14 mouse cellular contexts compared by ENCODE assay signal in genomic region chr8:75135756-75136155, GRCm38 (mm10). TPM values are rescaled to one million over a fixed set of nuclear protein-coding genes. Genes with fewer than 3 reads are reported as not detected.
DNase-seq lines count a peak whose midpoint lies in the region; ATAC-seq and TF ChIP-seq lines count a peak whose summit lies in the region.
"Had no signal": no experiment of that assay in that cellular context is flagged by ENCODE, and none has a peak within 500 bp of the region (broad histone marks: within the 10 kb centered on the region; RNA-seq: fewer than 3 reads in every experiment).

No protein-coding gene starts in this region.

- H3K9ac ChIP-seq in heart, embryonic 13.5 days: peak overlapping the region; percentile 2; the same call in 1 of the 2 replicates
- no peak overlapping the region for H3K9ac ChIP-seq in lung, embryonic 15.5 days
- no peak overlapping the region for H3K9ac ChIP-seq in liver, embryonic 15.5 days

- TF ChIP-seq POLR2A in lung, adult 2 months (IDR thresholded peaks at IDR 0.05; ENCODE audit: borderline replicate concordance, extremely low read depth, low read depth, low read length): no peak

- H3K27ac ChIP-seq in heart, embryonic 13.5 days (replicated peaks): 0 out of 2 replicates have a peak overlapping the region, but pooled peaks have one; percentile 5
- H3K27ac ChIP-seq in heart, embryonic 10.5 days: no peak overlapping the region
- 0 out of 2 replicates have a peak overlapping the region, but pooled peaks have one; percentile 10 for H3K27ac ChIP-seq in lung, embryonic 15.5 days
- 0 out of 2 replicates have a peak overlapping the region, but pooled peaks have one; percentile 1 for H3K27ac ChIP-seq in liver, embryonic 15.5 days (replicated peaks)
- no peak overlapping the region for H3K27ac ChIP-seq in embryonic facial prominence, embryonic 10.5 days (replicated peaks)

- no peaks in the 10 kb centered on the region for H3K27me3 ChIP-seq in heart, embryonic 13.5 days (replicated peaks)
- H3K27me3 ChIP-seq in heart, embryonic 10.5 days (ENCODE audit: insufficient read depth, poor library complexity, severe bottlenecking): no peaks in the 10 kb centered on the region
- H3K27me3 ChIP-seq in lung, embryonic 15.5 days: no peaks in the 10 kb centered on the region
- no peaks in the 10 kb centered on the region; the same call in 1 of the 2 replicates for H3K27me3 ChIP-seq in liver, embryonic 15.5 days
- H3K27me3 ChIP-seq in embryonic facial prominence, embryonic 10.5 days (replicated peaks; ENCODE audit: low read depth, poor library complexity, severe bottlenecking): no peaks in the 10 kb centered on the region

- H3K9me3 ChIP-seq in heart, embryonic 13.5 days: no peaks in the 10 kb centered on the region
- H3K9me3 ChIP-seq in heart, embryonic 10.5 days: no peaks in the 10 kb centered on the region
- H3K9me3 ChIP-seq in lung, embryonic 15.5 days: no peaks in the 10 kb centered on the region
- no peaks in the 10 kb centered on the region for H3K9me3 ChIP-seq in liver, embryonic 15.5 days (replicated peaks)
- H3K9me3 ChIP-seq in embryonic facial prominence, embryonic 10.5 days: no peaks in the 10 kb centered on the region

- H3K36me3 ChIP-seq in heart, embryonic 13.5 days: peaks cover 6% of the 10 kb centered on the region; the same call in 1 of the 2 replicates
- H3K36me3 ChIP-seq in heart, embryonic 10.5 days: 0 out of 2 replicates have a peak, but pooled peaks cover 3% of the 10 kb centered on the region
- 0 out of 2 replicates have a peak, but pooled peaks cover 2% of the 10 kb centered on the region for H3K36me3 ChIP-seq in lung, embryonic 15.5 days
- peaks cover 14% of the 10 kb centered on the region for H3K36me3 ChIP-seq in liver, embryonic 15.5 days (replicated peaks)
- peaks cover 20% of the 10 kb centered on the region for H3K36me3 ChIP-seq in embryonic facial prominence, embryonic 10.5 days (replicated peaks)

- peaks cover 30% of the 10 kb centered on the region for H3K4me1 ChIP-seq in heart, embryonic 13.5 days
- peaks cover 20% of the 10 kb centered on the region for H3K4me1 ChIP-seq in heart, embryonic 10.5 days
- H3K4me1 ChIP-seq in lung, embryonic 15.5 days: peaks cover 20% of the 10 kb centered on the region
- H3K4me1 ChIP-seq in lung, adult 2 months (ENCODE audit: control insufficient read depth, insufficient read depth, low read length): no peaks in the 10 kb centered on the region
- H3K4me1 ChIP-seq in liver, embryonic 15.5 days (replicated peaks): peaks cover 27% of the 10 kb centered on the region
- H3K4me1 ChIP-seq in embryonic facial prominence, embryonic 10.5 days: no peaks in the 10 kb centered on the region

- H3K4me3 ChIP-seq in heart, embryonic 13.5 days: no peak overlapping the region
- no peak overlapping the region for H3K4me3 ChIP-seq in heart, embryonic 10.5 days
- no peak overlapping the region for H3K4me3 ChIP-seq in lung, embryonic 15.5 days
- H3K4me3 ChIP-seq in lung, adult 2 months (replicated peaks; ENCODE audit: extremely low read depth, low read depth, low read length): no peak overlapping the region
- H3K4me3 ChIP-seq in liver, embryonic 15.5 days (replicated peaks): no peak overlapping the region
- no peak overlapping the region for H3K4me3 ChIP-seq in embryonic facial prominence, embryonic 10.5 days
- H3K4me3 ChIP-seq: erythroblast, embryonic 14.5 days had no signal

- no peak for TF ChIP-seq CTCF in lung, adult 2 months (IDR thresholded peaks at IDR 0.05; ENCODE audit: insufficient read depth, low read length)

- no peak for ATAC-seq in heart, embryonic 13.5 days (ENCODE audit: extremely low read depth, insufficient number of reproducible peaks, low FRiP score, low TSS enrichment)
- ATAC-seq in lung, embryonic 15.5 days (ENCODE audit: borderline replicate concordance, extremely low read depth, low FRiP score, low TSS enrichment): no peak
- no peak for ATAC-seq in liver, embryonic 15.5 days (ENCODE audit: insufficient read depth)
- no peak for ATAC-seq in granulocyte monocyte progenitor cell, adult 5-6 weeks (replicated peaks; ENCODE audit: poor library complexity, severe bottlenecking)

- H3K4me2 ChIP-seq in heart, embryonic 13.5 days: no peak overlapping the region
- no peak overlapping the region for H3K4me2 ChIP-seq in lung, embryonic 15.5 days
- H3K4me2 ChIP-seq in liver, embryonic 15.5 days: no peak overlapping the region; the same call in 1 of the 2 replicates

- 15% methylated on average over 1 of the region's 1 CpGs for WGBS in heart, embryonic 13.5 days
- WGBS in heart, embryonic 10.5 days: 14% methylated on average over 1 of the region's 1 CpGs
- 13% methylated on average over 1 of the region's 1 CpGs for whole genome bisulfite sequencing in lung, embryonic 15.5 days
- 8% methylated on average over 1 of the region's 1 CpGs for WGBS in lung, adult 2 months
- 6% methylated on average over 1 of the region's 1 CpGs for WGBS in liver, embryonic 15.5 days (ENCODE audit: insufficient replicate concordance)
- 63% methylated on average over 1 of the region's 1 CpGs for WGBS in embryonic facial prominence, embryonic 10.5 days

- DNase-seq in heart, embryonic 10.5 days (ENCODE audit: low spot score): no peak
- no peak for DNase-seq in lung, adult 2 months
- peak; percentile 64 for DNase-seq in brain, adult 2 months (ENCODE audit: low read depth, low spot score)
- no peak for DNase-seq in embryonic facial prominence, embryonic 10.5 days (ENCODE audit: low spot score)
- DNase-seq: embryo, embryonic 11 days; heart, postnatal 4 days; kidney, adult 9 months; spleen, adult 18-20 months; thymus, postnatal 4 days had no signal

RNA-seq across cellular contexts. Expression of gene Mcm5, which starts 26.4 kb away (rescaled TPM):
- polyA plus RNA-seq in heart, embryonic 13.5 days (2015; fragmentation: Nextera tagmentation; extraction: Ambion mirVana): 95.6 and 99.9 TPM in 2 replicates
- 161 and 195 TPM in 2 replicates for polyA plus RNA-seq in heart, embryonic 10.5 days (2016; fragmentation: Nextera tagmentation; extraction: Ambion mirVana)
- 206 and 212 TPM in 2 replicates for polyA plus RNA-seq in lung, embryonic 15.5 days (2015; fragmentation: Nextera tagmentation; extraction: Ambion mirVana)
- polyA plus RNA-seq in lung, adult 2 months (2012; rRNA removed): 8.0 and 9.2 TPM in 2 replicates
- 154 and 161 TPM in 2 replicates for polyA plus RNA-seq in liver, embryonic 15.5 days (2015; fragmentation: Nextera tagmentation; extraction: Ambion mirVana)
- 200 and 228 TPM in 2 replicates for total RNA-seq in granulocyte monocyte progenitor cell, adult 5-6 weeks (2014; fragmentation: Nextera tagmentation)
- 271 and 288 TPM in 2 replicates for total RNA-seq in granulocyte monocyte progenitor cell, adult 5-6 weeks (2017)
- polyA plus RNA-seq in embryonic facial prominence, embryonic 10.5 days (2016; fragmentation: Nextera tagmentation; extraction: Ambion mirVana): 312 and 340 TPM in 2 replicates

RNA-seq across cellular contexts. Expression of gene Hmox1, which starts 42.3 kb away (rescaled TPM):
- 32.8 and 38.1 TPM in 2 replicates for polyA plus RNA-seq in heart, embryonic 13.5 days (2015; fragmentation: Nextera tagmentation; extraction: Ambion mirVana)
- 19.9 and 28.3 TPM in 2 replicates for polyA plus RNA-seq in heart, embryonic 10.5 days (2016; fragmentation: Nextera tagmentation; extraction: Ambion mirVana)
- 38.2 and 39.0 TPM in 2 replicates for polyA plus RNA-seq in lung, embryonic 15.5 days (2015; fragmentation: Nextera tagmentation; extraction: Ambion mirVana)
- polyA plus RNA-seq in lung, adult 2 months (2012; rRNA removed): 40.0 and 58.0 TPM in 2 replicates
- polyA plus RNA-seq in liver, embryonic 15.5 days (2015; fragmentation: Nextera tagmentation; extraction: Ambion mirVana): 151 and 170 TPM in 2 replicates
- 2.5 and 7.4 TPM in 2 replicates for total RNA-seq in granulocyte monocyte progenitor cell, adult 5-6 weeks (2014; fragmentation: Nextera tagmentation)
- total RNA-seq in granulocyte monocyte progenitor cell, adult 5-6 weeks (2017): 1.4 and 2.2 TPM in 2 replicates
- 20.9 and 21.3 TPM in 2 replicates for polyA plus RNA-seq in embryonic facial prominence, embryonic 10.5 days (2016; fragmentation: Nextera tagmentation; extraction: Ambion mirVana)

Comparison
In these comparisons a context has a peak if more than half of its experiments do, and no peak if none do; other contexts are left out.
1. H3K27ac ChIP-seq: peak in heart, embryonic 13.5 days (single experiment), lung, embryonic 15.5 days (single experiment) and liver, embryonic 15.5 days (single experiment); none in heart, embryonic 10.5 days (single experiment) and embryonic facial prominence, embryonic 10.5 days (single experiment).